Mouse (Mus musculus): Measurements from ENCODE around the gene Gm11492.

Gene Gm11492

DNA sequence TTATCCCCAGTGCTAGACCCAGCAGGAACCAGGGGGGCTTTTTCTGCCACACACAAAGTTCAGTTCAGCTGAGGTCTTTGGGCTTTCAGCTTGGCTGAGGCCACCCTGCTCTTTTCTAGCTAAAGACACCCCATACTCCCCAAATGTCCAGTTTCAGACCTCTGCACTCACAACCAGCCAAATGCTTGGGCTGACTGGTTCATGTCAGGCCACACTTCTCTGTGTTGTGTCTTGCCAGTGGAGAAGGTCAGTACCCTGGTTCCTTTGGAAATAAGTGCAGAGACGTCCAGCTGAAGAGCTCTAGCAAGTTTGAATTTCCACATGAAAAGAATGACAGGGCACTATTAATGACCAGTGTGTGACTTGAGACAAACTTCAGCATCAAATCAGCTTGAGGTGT is 13.3 kb downstream of the Gm11492 start:
- peak; percentile 9 for DNase-seq

DNA sequence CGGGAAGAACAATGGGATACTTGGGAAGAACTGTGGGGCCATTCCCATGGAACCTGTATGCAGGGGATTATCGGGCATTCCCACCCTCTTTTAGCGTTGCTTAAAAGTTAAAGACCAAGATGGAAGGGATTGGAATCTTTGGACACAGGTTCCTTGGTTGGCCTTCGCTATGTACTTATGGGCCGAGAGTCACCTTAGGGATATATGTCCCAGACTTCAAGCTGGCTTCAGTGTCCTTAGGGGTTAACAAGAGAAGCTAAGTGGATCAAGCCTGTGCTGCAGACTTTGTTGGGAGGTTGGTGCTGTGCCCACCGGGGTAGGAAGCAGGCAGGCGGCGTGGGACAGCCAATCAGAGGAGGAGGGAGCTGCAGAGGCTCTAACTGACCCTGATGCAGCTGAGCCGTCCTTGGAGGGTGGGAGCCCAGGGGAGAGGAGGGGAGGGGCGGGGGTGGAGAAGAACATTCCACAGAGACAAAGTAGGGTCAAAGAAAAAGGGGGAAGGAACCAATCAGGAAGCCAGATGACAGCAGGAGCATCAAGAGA is 14.2 kb downstream of the Gm11492 start:
- no peak for DNase-seq

DNA sequence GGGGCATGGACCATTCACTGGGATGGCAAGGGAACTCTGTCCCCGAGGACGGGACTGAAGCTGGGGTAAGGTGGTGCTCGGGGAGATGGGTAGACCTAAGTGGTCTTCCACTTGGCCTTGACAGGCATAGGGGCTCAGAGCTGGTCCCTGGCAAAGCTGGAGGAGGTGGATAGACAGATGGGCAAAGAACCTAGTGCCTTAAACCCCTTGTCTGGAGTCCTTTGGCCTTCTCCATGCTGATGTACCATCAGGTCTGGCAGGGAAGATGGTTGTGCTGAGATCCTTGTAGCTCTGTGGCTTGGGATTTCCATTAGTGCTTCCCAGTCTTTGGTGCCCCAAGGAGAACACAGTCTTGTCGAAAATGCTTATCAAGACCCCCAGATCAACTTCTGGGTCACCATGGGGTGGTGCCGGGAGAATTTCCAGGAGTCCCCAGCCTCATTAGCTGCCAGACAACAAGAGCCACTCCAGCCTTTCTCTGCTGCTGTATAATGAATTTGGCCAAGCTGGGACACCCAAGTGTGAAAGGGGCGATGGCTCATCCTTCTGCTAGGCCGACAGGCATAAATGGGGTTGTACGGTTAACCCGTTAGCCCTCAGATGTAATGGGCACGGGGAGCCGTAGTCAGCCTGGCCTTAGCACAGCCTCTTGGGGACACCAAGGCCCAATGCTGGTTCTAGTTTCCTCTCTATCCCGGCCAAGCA is 14.9 kb downstream of the Gm11492 start:
- no peak for DNase-seq

DNA sequence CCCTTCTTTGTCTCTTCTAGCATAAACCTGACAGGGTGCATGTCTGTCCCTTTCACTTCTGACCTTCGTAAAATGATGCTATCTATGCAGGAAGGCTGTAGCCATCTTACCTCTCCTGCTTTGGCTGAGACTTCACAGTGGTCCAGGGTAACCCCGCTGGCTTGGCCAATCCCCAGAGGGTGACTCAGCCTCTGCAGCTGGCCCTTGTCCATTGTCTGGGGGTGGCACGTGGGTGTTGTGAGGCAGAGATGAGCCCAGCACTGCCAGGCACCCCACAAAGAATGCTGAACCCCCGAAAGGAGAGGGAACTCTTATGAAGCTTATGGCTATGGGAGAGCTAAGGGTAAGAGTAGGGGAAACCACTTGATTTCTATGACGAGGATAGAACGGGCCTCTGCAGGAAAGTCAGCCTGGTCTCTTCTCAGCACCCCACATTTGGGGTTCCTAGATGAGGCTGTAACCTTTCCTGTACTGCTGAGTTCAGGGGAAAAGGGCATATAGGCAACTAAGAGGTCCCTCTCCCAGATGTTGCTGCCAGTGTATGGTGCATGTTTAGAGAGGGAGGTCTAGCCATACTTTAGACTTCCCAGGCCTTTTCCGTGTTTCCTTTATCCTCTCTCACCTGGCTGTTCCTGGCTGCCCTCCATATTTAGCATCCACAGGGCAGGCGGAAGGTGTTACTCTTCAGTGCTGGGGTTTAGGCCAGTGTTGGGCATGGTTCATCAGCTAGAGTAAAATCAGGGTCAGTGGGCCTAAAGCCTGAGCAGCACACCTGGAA is 15.7 kb downstream of the Gm11492 start:
- no peak for DNase-seq

DNA sequence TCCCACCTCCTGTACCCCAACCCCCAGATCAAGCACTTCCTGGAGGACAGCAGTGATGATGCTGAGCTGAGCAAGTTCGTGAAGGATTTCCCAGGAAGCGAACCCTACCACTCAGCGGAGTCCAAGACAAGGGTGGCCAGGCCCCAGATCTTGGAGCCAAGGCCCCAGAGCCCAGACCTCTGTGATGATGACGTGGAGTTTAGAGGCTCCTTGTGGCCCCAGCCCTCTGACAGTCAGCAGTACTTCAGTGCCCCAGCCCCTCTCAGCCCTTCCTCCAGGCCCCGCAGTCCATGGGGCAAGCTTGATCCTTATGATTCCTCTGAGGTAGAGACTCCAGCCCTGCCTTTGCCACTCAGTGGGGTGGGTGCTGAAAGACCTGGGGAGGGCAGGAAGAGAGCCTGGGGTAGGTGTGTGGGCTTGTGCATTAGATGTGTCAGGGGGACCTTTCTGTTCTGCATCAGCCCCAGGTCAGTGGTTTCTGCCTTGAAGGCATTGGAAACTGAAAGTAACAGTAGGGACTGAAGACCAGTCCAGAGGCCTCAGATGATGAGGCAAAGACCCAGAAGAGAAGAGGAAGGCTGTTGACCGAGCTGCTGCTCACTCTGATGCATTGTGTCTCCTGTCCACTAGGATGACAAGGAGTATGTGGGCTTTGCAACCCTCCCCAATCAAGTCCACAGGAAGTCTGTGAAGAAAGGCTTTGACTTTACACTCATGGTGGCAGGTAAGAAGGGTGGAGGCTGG is 17.0 kb downstream of the Gm11492 start:
- DNase-seq: no peak

DNA sequence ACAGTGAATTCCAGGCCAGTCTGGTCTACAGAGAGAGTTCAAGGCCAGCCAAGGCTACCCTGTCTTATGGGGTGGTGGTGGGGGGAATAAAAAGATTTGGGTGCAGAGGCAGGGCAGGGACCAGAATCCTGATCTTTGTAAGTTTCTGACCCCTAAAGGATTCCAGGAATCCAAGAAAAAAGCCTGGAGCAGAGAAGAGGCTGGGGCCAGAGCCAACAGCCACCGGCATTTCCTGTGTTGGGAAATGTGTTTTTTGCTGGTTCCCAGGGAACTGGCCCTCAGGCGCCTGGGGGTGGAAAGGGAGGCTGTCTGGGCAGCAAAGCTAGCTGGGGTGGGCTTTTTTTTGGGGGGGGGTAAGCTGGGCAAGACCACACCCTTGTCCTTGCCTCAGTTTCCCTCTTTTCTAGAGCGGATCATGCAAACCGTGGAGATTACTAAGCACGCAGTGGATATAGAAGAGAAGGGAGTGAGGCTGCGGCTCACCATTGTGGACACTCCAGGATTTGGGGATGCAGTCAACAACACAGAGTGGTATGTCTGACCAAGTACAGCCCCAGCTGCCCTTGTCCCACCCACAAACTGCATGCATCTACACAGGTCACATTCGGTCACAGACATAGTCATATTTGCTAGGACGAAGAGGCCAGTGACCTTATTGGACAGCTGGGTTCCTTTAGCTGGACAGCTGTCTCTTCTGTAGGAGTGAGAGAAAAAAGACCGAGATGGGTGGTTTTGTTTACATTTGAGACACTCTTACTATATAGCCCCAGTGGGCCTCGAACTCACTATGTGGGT is 18.5 kb downstream of the Gm11492 start:
- peak; percentile 51 for DNase-seq

DNA sequence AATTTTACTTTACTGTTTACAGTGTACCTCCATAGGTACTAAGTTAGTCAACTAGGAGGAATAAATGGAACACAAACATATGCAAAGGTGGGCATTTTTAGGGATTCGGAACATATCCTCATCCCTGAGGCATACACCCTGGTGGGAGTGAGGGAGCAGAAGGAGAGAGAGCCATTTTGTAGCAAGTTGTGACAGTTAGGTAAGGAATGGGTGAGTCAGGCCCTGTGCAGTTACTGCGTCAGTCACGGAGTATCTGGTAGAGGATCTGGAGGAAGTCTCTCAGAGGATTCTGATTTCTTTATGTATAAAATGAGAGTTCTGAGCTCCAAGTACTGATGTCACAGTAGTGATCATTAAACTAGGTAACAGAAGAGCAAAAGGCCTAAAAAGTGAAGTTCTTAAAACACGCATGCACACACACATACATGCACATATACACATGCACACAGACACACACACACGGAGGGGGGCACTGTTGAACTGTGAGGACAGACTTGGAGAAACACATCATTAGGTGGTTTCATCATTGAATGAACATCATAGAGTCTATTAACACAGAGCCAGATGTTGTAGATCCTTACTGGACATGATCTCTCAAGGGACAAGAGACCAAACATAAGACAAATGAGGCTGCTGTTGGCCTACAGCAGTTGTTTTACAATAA is 20.9 kb downstream of the Gm11492 start:
- DNase-seq: no peak

DNA sequence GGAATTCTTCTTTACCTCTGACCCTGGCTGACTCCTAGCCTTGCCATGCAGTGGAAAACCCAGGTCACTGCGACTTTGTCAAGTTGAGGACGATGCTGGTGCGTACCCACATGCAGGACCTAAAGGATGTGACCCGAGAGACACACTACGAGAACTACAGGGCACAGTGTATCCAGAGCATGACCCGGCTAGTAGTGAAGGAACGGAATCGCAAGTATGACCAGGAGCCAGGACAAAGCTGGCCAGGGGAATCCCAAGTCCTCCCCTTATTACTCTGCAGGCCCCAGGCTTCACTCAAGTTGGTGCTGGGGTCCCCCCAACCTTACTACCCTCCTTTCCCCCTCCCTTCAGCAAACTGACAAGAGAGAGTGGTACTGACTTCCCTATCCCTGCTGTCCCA is 23.2 kb downstream of the Gm11492 start:
- no peak for DNase-seq

DNA sequence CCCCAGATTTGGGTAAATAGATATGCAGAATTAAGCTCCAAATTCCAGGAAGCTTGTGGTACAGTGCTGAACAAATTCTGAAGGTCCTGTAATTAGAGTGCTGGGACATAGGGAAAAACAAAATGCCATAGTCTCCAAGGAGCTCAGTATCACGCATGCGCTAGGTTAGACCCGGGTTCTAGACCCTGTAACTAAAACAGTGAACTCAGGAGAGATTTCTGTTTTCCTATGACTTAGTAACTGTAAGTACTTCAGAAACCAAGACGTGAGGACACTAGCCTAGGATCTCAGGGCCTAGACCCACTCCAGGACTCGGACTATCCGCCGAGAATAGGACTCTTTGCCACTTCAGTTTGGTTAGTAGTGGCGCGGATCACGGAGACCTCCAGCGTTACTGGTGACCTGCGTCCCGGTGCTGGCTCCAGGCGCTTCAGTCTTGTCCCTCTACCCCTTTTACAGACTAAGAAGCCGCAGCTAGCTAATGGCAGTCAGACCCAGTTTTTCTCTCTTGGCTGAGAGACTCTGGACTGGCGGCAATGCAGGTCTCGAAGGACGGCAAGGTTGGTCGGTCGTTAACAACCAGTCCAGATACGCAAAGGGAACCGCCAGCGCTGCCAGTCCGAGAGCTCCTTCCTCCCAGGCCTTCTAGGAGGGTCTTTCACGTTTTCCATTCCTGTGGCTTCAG is 24.5 kb downstream of the Gm11492 start:
- DNase-seq: peak; percentile 57

DNA sequence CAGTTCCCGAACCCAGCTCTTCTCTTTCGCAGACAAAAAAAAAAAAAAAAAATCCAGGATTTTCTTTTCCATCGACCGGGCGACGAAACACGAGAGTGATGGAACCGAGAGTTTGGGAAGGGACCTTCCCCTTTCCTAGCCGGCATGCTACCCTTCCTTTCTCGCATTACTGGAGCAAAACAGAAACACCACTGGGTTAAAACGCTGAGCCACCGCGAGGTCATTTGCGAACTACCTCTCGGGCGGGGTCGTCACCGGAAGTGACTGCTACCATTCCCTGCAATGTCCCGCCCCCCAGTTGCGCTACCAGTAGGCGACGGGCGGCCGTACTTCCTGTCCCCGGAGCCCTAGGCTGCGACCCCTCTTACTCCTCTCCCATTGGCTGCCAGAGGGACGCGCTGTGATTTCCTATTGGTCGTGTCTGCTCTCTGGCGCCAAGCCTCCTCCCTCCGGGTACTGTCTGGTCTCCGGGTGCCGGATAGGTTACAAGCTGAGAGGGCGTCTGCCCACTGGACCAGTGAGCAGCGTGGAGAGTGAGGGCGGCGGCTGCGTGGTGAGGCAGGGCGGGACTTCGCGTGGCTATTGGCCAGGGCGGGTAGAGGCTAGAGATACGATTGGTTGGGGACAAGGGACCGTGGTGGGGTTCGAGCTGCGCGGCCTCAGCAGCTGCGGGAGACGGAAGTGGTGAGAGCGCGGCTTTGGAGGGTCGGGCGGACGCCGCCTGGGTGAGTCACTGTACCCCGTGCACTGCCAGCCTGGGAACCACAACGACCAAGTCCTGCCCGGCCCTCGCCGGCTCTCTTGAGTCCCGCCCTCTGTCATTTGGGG is 25.3 kb downstream of the Gm11492 start, which contains the start of gene Mtmr4:
Gene Mtmr4, plus strand, starts transcription at position 637 of the 828 bp plus-strand sequence.
- DNase-seq: peak; percentile 100

DNA sequence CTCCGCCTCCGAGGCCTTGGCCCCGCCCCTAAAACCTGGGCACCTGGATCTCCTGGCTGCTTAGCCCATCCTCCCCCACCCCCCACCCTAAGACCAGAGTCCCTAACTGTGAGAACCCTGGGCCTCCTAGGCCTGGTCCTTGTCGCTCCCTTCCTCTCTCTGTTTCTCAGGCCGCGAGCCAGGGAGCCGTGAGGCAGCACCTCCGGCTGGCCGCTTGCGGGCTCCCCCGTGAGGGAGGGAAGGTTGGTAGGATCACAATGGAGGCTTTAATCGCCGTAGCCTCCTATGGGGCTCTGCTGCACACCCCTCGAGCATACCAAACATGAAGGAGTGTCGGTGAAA is 25.9 kb downstream of the Gm11492 start:
- no peak for DNase-seq

DNA sequence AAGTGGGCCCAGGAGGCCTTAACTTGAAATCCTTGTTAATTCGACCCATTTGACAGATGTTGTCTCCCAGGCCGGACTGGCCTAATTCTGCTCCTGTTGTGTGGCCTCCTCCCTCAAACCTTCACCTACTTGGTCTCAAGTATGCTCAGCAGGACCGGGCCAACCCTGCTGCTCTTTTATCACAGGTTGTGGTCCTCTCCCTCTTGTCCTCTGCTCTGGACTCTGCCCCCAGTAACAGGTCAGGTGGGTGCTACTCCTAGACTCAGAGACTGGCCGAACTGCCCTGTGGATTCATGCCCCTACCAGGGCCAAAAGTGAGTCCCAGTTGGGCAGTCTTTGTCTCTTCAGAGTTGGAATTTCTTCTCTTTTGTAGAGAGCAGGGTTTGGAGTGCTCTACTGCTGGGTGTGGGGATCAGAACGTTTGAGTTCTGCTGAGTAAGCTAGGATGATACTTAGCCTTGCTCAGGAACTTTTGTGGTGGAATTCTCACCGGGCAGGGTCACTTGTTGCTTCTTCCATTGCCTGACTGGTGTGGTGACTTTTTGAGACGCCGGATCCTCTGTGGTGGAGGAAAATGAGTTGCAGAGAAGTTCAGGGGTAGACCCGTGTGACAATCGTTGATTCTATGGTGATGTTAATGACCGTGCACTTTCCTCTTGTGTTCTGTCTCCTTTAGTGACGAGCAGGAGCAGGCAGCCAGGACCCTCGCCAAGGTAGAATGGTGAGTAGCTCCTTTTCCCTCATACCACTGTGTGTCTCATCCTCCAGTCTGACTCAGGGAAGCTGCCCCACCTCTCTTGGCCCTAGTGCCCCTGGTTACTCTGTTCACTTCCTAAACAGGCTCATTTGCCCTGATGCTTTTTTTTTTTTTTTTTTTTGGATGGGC is 26.5 kb downstream of the Gm11492 start:
- DNase-seq: peak; percentile 86

DNA sequence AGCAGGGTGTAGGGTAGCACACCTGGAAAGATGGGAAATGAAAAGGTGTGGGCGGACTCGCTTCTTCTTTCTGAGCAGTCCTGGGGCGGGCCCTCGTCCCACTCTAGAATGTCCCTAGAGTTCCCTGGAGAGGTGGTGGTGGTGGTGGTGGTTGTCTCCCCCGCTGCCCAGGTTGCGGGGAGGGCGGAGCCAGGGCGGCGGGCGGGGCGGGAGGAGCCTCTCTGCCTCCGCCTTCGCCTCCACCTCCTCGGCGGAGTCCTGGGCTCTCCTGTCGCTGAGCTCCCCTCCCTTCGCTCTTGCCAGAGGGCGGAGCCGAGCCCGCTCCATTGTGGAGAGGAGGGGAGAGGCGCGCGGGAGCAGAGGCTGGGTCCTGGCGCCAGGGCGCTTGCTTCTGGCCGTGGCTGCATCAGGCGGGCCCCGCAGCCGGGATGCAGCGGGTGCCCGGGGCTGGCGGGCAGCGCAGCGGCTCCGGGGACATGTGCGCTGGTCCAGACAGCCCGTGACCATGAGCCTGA is 28.9 kb downstream of the Gm11492 start:
- DNase-seq: peak; percentile 89

DNA sequence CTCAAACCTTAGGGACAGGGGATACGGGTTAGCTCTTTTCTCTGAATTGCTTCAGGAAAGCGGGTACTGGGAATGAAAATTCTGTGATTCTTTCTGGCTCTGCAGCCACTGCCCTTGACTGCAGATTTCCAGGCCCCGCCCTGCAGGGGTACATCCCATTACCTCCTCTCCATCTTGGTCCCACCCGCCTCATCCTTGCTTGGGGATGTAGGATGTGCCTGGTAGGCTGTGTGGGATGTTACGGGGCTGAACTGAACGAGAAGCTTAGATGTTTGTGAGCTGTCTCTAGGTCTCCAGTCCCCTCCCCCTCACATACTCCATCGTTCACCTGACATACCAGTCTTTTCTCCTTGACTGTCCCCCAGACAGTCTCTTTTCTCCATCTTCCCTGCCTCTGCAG is 29.5 kb downstream of the Gm11492 start:
- DNase-seq: peak; percentile 23

DNA sequence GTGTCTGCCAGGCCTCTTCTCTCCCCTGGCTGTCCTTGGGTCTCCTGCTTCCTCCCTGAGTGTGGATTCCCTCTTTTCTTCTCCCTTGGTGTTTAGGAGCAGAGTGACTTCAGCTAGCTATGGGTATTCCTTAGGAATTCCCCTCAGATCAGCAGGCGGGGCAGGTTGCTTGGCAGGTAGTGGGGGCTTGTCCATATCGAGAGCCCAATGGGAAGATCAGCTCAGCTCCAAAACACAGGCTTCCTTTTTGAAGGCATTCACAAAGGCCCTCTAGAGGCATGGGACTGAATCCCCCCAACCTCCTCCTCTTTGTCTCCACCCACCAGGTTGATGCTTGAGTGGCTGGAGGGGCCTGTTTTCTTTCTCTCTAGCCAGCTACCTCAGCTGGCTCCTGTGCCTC is 30.0 kb downstream of the Gm11492 start:
- DNase-seq: no peak

DNA sequence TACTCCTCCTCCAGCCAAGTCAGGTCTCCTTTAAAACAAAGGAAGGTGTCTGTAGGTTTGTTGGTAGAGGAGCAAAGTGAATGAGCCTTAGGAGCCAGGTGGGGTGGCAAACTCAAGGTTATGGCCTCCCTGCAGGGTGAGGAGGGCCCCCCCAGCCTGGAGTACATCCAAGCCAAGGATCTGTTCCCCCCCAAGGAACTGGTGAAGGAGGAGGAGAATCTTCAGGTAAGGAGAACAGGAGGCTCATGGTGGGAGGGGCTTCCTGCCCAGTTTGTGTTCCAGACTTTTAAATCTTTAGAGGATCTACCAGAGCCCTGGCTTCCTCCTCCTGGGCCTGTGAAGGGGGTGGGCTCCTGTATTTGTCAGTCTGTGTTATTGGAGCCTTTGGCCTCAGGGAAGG is 30.6 kb downstream of the Gm11492 start:
- no peak for DNase-seq

DNA sequence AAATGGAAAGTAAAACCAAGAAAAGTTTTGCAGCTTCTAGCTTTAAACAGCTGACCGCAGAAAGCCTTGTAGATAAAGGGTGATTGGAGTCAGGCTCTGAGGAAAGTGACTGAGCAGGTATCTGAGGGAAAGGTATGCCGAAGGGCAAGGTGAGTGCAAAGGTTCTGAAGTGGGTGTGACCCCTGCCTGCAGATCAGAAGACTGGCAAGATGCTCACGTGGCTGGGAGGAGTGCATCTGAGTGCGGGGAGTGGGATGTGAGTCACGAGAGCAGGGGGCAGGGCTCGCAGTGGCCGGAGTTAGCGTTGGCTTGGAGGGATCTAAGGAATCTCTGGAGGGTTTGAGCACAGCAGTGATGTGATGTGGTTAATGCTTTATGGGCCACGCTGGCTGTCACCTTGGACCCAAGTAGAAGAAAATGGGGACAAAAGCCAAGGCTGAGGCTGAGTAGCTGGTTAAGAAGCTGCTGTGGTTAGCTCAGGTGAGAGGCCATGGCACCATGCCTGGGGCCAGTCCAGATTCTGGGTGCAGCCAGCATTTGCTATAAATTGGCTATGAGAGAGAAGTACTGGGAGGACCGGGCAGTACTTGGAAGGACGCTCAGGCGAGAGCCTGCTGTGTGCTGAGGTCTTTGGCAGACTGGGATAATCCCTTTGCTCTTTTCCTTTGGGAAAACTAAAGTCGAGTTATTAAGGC is 33.1 kb downstream of the Gm11492 start:
- DNase-seq: peak; percentile 41

DNA sequence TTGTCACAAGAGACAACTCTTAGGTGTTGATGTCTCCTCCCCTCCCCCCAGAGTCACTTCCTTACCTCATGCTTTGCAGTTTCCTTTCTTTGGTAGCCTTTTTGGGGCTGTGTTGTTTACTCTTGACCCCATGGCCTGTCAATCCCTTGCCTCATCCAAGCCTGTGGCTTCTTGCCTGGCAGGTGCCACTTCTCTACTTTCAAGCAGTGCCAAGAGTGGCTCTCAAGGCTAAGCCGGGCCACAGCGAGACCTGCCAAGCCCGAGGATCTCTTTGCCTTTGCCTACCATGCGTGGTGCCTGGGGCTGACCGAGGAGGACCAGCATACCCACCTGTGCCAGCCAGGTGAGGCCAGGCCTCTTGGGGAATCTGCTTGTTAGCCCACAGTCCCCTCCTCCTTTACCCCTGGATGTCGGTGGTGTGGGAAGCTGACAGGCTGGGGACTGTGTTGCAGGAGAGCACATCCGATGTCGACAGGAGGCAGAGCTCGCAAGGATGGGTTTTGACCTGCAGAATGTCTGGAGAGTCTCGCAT is 33.9 kb downstream of the Gm11492 start:
- no peak for DNase-seq

All from kidney, adult 9 months (tissue).